Mouse (Mus musculus) megakaryocyte, embryonic 14.5 days (primary cell): ENCODE measurements at regions not wholly inside any gene's neighbourhood (a gene's known extent, or its start where the extent isn't known, plus 50 kb on each side); places are given as distances from the start of the nearest gene placed in this dataset.

Experiments used
- FLI1 ChIP-seq: IDR thresholded peaks from 2 replicates; pipeline ENCODE4 v1.6.1; 2012; ENCODE audit warnings: low read length, inconsistent platforms, mixed read lengths
- GATA1 ChIP-seq: IDR thresholded peaks from 3 replicates; pipeline ENCODE4 v1.6.1; 2012; ENCODE audit warnings: mixed read lengths, low read length, inconsistent platforms, borderline replicate concordance

DNA sequence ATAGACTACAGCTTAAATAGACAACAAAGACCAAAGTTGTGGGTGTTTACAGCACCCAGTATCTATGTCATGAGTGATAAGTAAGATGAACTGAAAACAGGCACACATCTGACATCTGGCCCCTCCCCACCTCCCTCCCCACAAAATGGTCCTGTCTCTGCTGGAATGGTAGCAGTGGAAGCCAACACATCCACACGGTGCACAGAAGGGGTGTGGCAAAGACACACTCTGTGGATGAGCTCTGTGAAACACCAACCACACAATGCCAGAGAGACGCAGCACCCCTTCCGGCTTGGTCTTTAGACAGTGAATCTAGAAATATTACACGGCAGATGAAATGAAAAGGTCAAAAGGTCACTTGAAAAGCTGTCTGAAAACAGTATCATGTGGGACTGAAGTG, 85.6 kb downstream of the Fgf18 start:
- TF ChIP-seq FLI1 = no peak
- TF ChIP-seq GATA1 = no peak
